Mouse (Mus musculus) forebrain, embryonic 14.5 days (tissue): ENCODE measurements around the gene Shank3. TPM values are rescaled to one million over a fixed set of nuclear protein-coding genes. Genes with fewer than 3 reads are reported as not detected.

Source experiments
- ATAC-seq: fragments of 200-750 bp; cut with Nextera tagmentation; 2 replicates; pipeline ENCODE4 v1.8.0; 2017; ENCODE audit warnings: mild to moderate bottlenecking, moderate library complexity
- DNase-seq: peaks from one replicate; pipeline ENCODE4 v3.0.0-alpha.2; 2015; ENCODE audit warnings: low spot score
- H3K27ac ChIP-seq: fragments of 300-500 bp; sonication (generic); 2 replicates; pipeline ENCODE4 v1.5.1; 2014; ENCODE audit warnings: low read depth, mild to moderate bottlenecking, control low read depth, low read length, moderate library complexity
- H3K27me3 ChIP-seq: fragments of 300-500 bp; sonication (generic); replicated peaks from 2 replicates; pipeline ENCODE4 v1.6.1; 2014; ENCODE audit warnings: low read length, control low read depth, mixed read lengths; ENCODE audit not compliant: control insufficient read depth, insufficient read depth
- H3K36me3 ChIP-seq: fragments of 300-500 bp; sonication (generic); 2 replicates; pipeline ENCODE4 v1.6.1; 2014; ENCODE audit warnings: low read length, control low read depth; ENCODE audit not compliant: control insufficient read depth, insufficient read depth
- H3K4me1 ChIP-seq: fragments of 300-500 bp; sonication (generic); 2 replicates; pipeline ENCODE4 v1.6.1; 2014; ENCODE audit warnings: antibody characterized with exemption, low read length, control low read depth; ENCODE audit not compliant: control insufficient read depth, insufficient read depth
- H3K4me2 ChIP-seq: fragments of 300-500 bp; sonication (generic); 2 replicates; pipeline ENCODE4 v1.6.1; 2014; ENCODE audit warnings: mild to moderate bottlenecking, control low read depth, low read length
- H3K4me3 ChIP-seq: fragments of 300-500 bp; sonication (generic); 2 replicates; pipeline ENCODE4 v1.5.1; 2014; ENCODE audit warnings: low read depth, low read length, control low read depth
- H3K9ac ChIP-seq: fragments of 300-500 bp; sonication (generic); 2 replicates; pipeline ENCODE4 v1.6.1; 2014; ENCODE audit warnings: mild to moderate bottlenecking, low read length, control low read depth, moderate library complexity
- H3K9me3 ChIP-seq: fragments of 300-500 bp; sonication (generic); replicated peaks from 2 replicates; pipeline ENCODE4 v1.6.1; 2016; ENCODE audit warnings: low read length, control low read depth, mixed read lengths; ENCODE audit not compliant: control insufficient read depth
- WGBS: fragments of 180-500 bp; shearing (Covaris S2); extraction: QIAGEN DNeasy Blood & Tissue Kit; methylation state at CpG from one replicate; pipeline ENCODE4 v1.1.7; 2014; 5-methylcytosine and 5-hydroxymethylcytosine counted together
- polyA plus RNA-seq: library from polyadenylated mRNA; unstranded; fragments of >200 nt; fragmentation: Nextera tagmentation; extraction: Ambion mirVana; gene quantifications from 2 replicates; pipeline ENCODE4 v1.2.1, GENCODE M21; 2014

Gene Shank3
- polyA plus RNA-seq, 1 experiment from 2014 or later = 4.8 TPM

DNA sequence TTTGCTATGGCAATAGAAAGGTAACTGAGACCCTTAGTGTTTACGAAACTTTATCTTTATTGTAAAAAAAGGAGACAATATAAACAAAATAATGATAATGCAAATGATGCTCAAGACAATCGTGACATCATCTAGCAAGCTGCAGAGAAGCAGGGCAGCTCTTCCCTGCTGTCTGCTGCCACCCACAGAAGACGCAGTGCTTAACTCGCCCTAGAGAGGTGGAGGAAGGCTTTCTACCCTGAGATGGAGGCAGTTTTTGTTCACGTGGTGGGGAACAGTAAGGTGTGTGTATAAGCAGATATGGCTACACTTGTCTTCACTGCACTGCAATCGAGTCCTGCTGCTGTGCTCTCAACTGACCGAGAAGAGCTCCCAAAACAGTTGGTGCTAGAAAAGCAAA, 83.1 kb downstream of the Shank3 start:
- no peak overlapping the region for H3K4me2 ChIP-seq
- no peak overlapping the region for H3K4me3 ChIP-seq
- DNase-seq (no peak), ATAC-seq (no peak)
- no peaks in the 10 kb centered on the region for H3K27me3 ChIP-seq
- WGBS = 91% methylated on average over 7 of the region's 7 CpGs
- H3K9me3 ChIP-seq = no peaks in the 10 kb centered on the region
- no peaks in the 10 kb centered on the region for H3K4me1 ChIP-seq
- peaks cover 43% of the 10 kb centered on the region for H3K36me3 ChIP-seq
- no peak overlapping the region for H3K9ac ChIP-seq
- H3K27ac ChIP-seq = no peak overlapping the region

- Histone ChIP-seq H3K9ac (no peak overlapping the region), H3K4me3 (no peak overlapping the region), H3K9me3 (no peaks in the 10 kb centered on the region), H3K27ac (no peak overlapping the region), H3K4me1 (no peaks in the 10 kb centered on the region), H3K36me3 (peaks cover 51% of the 10 kb centered on the region), H3K27me3 (no peaks in the 10 kb centered on the region), H3K4me2 (no peak overlapping the region)
- ATAC-seq = no peak
- no peak for DNase-seq
- WGBS = 87% methylated on average over 5 of the region's 5 CpGs
These were observed 85.7 kb downstream of the Shank3 start for GRCm38 (mm10) chr15:89585101-89585500.

DNA sequence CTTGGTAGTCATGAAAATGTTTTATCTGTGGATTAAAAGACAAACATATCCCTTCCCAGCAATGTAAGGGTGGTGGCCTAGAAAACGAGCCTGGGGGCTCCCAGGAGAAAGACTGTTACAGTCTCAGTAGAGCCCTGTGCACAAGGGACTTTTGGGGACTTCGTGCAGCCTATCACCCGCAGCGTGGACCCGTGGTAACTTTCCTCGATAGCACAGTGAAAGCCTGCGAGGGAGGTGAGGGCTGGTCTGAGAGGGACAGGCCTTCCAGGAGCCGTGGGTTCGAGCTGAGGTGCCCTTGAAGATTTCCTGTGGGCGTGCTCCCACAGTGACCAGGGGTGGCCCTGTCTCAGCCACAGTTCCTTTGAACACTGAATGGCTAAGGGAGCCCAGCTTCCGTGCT, 86.2 kb downstream of the Shank3 start:
- H3K27ac ChIP-seq = no peak overlapping the region
- H3K27me3 ChIP-seq = no peaks in the 10 kb centered on the region
- WGBS = 88% methylated on average over 11 of the region's 11 CpGs
- no peaks in the 10 kb centered on the region; the same call in 1 of the 2 replicates for H3K4me1 ChIP-seq
- no peak overlapping the region for H3K4me2 ChIP-seq
- H3K9me3 ChIP-seq = no peaks in the 10 kb centered on the region
- no peak overlapping the region for H3K4me3 ChIP-seq
- ATAC-seq = no peak
- no peak overlapping the region for H3K9ac ChIP-seq
- peaks cover 51% of the 10 kb centered on the region for H3K36me3 ChIP-seq
- DNase-seq = no peak

- Histone ChIP-seq H3K9me3 (no peaks in the 10 kb centered on the region), H3K9ac (no peak overlapping the region), H3K4me2 (no peak overlapping the region), H3K4me3 (no peak overlapping the region), H3K36me3 (peaks cover 34% of the 10 kb centered on the region), H3K4me1 (peaks cover 5% of the 10 kb centered on the region; the same call in 1 of the 2 replicates), H3K27me3 (no peaks in the 10 kb centered on the region), H3K27ac (no peak overlapping the region)
- no peak for DNase-seq
- no peak for ATAC-seq
- 90% methylated on average over 5 of the region's 5 CpGs for WGBS
These were observed 89.7 kb downstream of the Shank3 start for GRCm38 (mm10) chr15:89589146-89589545.

- 1% methylated on average over 30 of the region's 30 CpGs for WGBS
These were observed 91.9 kb downstream of the Shank3 start for GRCm38 (mm10) chr15:89591317-89591716.

GRCm38 (mm10) chr15:89591723-89592455, 92.5 kb downstream of the Shank3 start, which contains the start of gene Rabl2:
Gene Rabl2, minus strand, starts transcription at chr15:89591923.
- Histone ChIP-seq H3K27ac (peak within 1 kb of the TSS; percentile 65), H3K4me3 (peak within 1 kb of the TSS; percentile 71), H3K4me2 (peak within 1 kb of the TSS; percentile 74), H3K36me3 (peaks cover 14% of the 10 kb centered on the region; the same call in 1 of the 2 replicates), H3K27me3 (no peaks in the 10 kb centered on the region), H3K9me3 (no peaks in the 10 kb centered on the region), H3K4me1 (peaks cover 5% of the 10 kb centered on the region; the same call in 1 of the 2 replicates), H3K9ac (peak within 1 kb of the TSS; percentile 80)
- WGBS = under 1% methylated on average over 35 of the region's 35 CpGs
- DNase-seq (peak; percentile 92), ATAC-seq (peak; percentile 97)

More at GRCm38 (mm10) chr15:89591317-89591716, 91.9 kb downstream of the Shank3 start:
- Histone ChIP-seq H3K4me1 (peaks cover 5% of the 10 kb centered on the region; the same call in 1 of the 2 replicates), H3K9ac (peak overlapping the region; percentile 80), H3K27ac (peak overlapping the region; percentile 65; the same call in 1 of the 2 replicates), H3K27me3 (no peaks in the 10 kb centered on the region), H3K4me3 (peak overlapping the region; percentile 71), H3K36me3 (peaks cover 19% of the 10 kb centered on the region; the same call in 1 of the 2 replicates), H3K4me2 (peak overlapping the region; percentile 74), H3K9me3 (no peaks in the 10 kb centered on the region)
- DNase-seq (peak; percentile 24), ATAC-seq (peak; percentile 13; the same call in 1 of the 2 replicates)

DNA sequence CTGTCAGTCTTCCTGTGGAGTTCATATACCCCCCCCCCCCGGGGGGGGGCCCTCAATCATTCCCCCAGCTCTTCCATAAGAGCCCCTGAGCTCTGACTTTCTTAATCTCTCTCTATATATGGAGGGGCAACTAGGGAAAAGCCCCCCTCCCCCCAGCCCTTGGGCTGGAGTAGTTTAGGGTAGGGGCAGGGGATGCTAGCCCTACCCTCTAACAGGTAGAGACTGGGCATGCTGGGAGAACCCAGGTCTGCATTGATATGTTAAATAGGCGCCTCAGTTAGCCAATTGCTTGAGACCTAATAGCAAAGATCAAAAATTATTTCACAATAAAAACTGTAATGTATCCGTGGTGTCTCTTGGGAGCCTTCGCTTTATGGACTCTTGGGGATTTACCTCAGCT, 93.1 kb downstream of the Shank3 start:
- Histone ChIP-seq H3K36me3 (peaks cover 8% of the 10 kb centered on the region; the same call in 1 of the 2 replicates), H3K9me3 (no peaks in the 10 kb centered on the region), H3K27ac (no peak overlapping the region), H3K4me3 (no peak overlapping the region), H3K4me1 (peaks cover 5% of the 10 kb centered on the region; the same call in 1 of the 2 replicates), H3K9ac (peak overlapping the region; percentile 80), H3K4me2 (peak overlapping the region; percentile 74), H3K27me3 (no peaks in the 10 kb centered on the region)
- WGBS = 39% methylated on average over 4 of the region's 4 CpGs
- peak; percentile 15 for ATAC-seq
- DNase-seq = no peak

- H3K4me1 ChIP-seq = no peaks in the 10 kb centered on the region
- no peaks in the 10 kb centered on the region for H3K9me3 ChIP-seq
- 74% methylated on average over 12 of the region's 12 CpGs for WGBS
- H3K36me3 ChIP-seq = no peaks in the 10 kb centered on the region
- DNase-seq = no peak
- no peaks in the 10 kb centered on the region for H3K27me3 ChIP-seq
- H3K4me2 ChIP-seq = no peak overlapping the region
- no peak overlapping the region for H3K4me3 ChIP-seq
- ATAC-seq = no peak
- H3K9ac ChIP-seq = no peak overlapping the region
- H3K27ac ChIP-seq = no peak overlapping the region
These were observed 106.6 kb downstream of the Shank3 start for GRCm38 (mm10) chr15:89605822-89606570.
